Mouse (Mus musculus) cerebellum, adult 9-11 months (tissue): ENCODE results near the gene Htr5a.

Experiments
- DNase-seq: peaks from one replicate; pipeline ENCODE4 v3.0.0; 2022

The Htr5a gene

DNA sequence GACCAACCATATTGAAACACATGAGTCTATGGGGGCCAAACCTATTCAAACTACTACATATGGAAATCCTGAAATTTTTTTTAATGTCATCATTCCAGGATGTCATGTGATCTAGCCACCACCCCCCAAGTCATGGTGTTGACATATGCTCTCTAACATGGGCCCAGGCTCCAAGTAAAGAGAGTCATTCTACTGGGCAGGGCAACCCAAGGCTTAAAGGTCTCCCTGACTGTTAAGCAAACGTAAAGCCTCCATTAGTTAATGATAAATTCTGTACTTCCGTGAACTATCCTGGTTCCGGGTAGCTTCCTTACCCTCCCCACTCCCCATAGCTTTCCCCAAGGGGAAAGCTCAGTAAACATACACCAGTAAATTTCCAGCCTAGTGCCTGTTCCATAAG lies 46.1 kb downstream of the Htr5a start:
- no peak for DNase-seq

- DNase-seq = no peak
These were observed 54.0 kb downstream of the Htr5a start for GRCm38 (mm10) chr5:27895961-27896360.

GRCm38 (mm10) chr5:27899756-27900155 lies 57.8 kb downstream of the Htr5a start:
- DNase-seq = no peak

DNA sequence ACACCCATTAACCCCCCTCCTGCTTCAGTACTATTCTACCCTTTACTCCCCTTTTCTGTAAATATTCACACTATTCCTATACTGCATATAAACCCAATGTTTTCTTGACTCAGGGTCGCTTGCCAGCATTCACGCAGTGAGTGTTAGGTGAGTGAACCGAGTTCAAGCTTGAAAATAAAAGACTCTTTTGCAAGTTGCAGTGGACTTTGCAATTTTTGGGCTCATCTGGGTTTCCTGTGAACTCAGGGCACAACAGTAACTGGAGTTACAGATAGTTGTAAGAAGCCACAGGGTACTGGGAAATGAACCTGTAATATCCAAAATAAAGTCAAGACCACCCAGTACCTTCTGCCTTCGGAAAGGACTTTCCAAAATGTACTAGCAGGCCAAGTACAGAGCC lies 58.2 kb downstream of the Htr5a start:
- DNase-seq = no peak
